Mouse (Mus musculus): ENCODE data around the gene Tbx2.

The Tbx2 gene

GRCm38 (mm10) chr11:85825823-85826222 lies 6.5 kb upstream of the Tbx2 start:
- no peak for DNase-seq

- peak; percentile 56 for DNase-seq
Observed at GRCm38 (mm10) chr11:85827342-85827741, 5.0 kb upstream of the Tbx2 start.

GRCm38 (mm10) chr11:85828691-85829519 lies 3.4 kb upstream of the Tbx2 start:
- DNase-seq, result peak; percentile 63

DNA sequence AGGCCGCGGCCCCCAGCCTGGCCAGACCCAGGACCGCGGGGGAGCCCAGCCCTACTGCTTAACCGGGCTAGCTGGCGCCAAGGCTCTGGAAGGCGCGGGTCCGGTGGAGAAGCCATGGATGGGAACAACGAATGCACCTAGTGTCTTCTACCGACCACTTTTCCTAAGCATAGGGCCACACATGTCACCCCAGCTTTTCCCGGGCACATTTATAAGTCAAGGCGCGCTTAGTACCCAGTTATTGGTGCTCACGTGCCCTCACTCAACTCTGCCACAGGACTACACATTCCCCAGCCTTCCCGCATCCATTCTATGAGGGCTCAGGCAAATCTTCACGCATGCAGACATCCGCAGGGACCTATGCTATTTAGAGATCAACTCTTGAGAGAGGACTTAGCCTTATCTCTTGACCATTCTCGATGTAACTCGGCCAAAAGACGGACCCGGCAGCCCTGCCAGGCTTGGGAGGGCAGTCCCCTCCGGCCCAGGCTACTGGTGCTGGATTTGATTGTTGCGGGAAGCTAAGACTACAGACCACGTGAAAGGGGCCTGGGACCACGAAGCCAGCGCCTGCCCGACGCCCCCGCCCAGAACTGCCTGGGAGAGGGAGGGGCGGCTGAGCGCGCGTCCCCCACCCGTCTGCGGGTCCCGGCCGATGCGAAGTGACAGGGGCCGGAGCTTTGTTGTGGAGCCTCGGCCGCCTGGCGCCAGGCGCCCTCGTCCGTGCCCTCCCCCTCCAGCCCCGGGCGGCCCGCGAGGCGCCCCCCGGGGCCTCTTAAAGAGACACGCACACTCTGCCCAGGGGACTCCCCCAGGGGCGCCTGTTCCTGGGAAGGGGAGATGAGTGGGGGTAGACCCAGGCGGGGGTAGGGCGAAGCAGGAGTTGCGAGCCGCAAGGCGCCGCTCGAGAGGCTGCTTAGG lies 2.6 kb upstream of the Tbx2 start:
- peak; percentile 79 for DNase-seq

DNA sequence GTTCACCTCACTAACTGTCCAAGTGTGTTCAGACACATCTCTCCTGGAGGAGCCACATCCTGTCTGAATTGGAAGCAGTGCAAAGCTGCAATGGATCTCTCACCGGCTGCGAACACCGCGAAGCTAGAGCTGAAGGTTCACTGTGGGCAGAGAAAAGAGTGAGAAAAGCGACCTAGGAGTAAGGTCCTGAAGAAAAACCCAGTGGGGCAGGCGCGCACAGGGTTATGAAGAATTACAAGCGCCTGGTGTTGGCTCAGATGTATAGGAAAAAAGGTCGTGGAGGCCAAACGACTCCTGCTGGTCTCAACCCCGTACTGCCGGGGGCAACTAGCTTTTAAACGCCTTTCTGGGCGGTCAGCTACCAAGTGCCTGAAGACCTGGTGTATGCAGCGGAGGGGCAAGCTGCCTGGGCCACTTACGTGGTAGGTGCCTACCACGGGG lies 1.4 kb upstream of the Tbx2 start:
- peak; percentile 77 for DNase-seq

GRCm38 (mm10) chr11:85831656-85832230 lies 608 bp upstream of the Tbx2 start:
- peak; percentile 53 for DNase-seq

DNA sequence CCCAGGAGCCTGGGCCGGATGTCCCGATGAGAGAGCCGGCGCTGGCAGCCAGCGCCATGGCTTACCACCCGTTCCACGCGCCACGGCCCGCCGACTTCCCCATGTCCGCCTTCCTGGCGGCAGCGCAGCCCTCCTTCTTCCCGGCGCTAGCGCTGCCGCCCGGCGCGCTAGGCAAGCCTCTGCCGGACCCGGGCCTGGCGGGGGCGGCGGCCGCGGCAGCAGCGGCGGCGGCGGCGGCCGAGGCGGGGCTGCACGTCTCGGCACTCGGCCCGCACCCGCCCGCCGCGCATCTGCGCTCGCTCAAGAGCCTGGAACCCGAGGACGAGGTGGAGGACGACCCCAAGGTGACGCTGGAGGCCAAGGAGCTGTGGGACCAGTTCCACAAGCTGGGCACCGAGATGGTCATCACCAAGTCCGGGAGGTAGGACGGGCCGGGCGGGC lies 750 bp downstream of the Tbx2 start:
- peak; percentile 69 for DNase-seq

GRCm38 (mm10) chr11:85833761-85834385 lies 1.5 kb downstream of the Tbx2 start:
- DNase-seq, result peak; percentile 50

DNA sequence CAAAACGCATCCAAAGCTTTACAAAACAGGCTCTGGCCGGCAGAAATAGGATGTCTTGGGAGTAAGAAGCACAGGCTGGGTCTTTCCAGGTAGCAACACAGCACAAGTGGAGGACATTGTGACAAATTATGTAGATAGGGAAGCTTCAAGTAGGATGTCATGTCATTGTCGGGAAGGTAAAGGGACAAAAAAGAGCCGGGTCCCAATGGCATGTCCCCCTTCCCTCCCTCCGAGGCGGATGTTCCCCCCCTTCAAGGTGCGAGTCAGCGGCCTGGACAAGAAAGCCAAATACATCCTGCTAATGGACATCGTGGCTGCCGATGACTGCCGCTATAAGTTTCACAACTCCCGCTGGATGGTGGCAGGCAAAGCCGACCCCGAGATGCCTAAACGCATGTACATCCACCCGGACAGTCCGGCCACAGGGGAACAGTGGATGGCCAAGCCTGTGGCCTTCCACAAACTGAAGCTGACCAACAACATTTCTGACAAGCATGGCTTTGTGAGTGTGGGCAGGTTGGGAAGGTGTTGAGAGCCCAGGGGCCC lies 2.1 kb downstream of the Tbx2 start:
- DNase-seq, result peak; percentile 47

GRCm38 (mm10) chr11:85835001-85835752 lies 2.8 kb downstream of the Tbx2 start:
- peak; percentile 32 for DNase-seq

GRCm38 (mm10) chr11:85835753-85836522 lies 3.6 kb downstream of the Tbx2 start:
- DNase-seq, result peak; percentile 43

- DNase-seq, result peak; percentile 51
Observed at GRCm38 (mm10) chr11:85836523-85837290, 4.4 kb downstream of the Tbx2 start.

DNA sequence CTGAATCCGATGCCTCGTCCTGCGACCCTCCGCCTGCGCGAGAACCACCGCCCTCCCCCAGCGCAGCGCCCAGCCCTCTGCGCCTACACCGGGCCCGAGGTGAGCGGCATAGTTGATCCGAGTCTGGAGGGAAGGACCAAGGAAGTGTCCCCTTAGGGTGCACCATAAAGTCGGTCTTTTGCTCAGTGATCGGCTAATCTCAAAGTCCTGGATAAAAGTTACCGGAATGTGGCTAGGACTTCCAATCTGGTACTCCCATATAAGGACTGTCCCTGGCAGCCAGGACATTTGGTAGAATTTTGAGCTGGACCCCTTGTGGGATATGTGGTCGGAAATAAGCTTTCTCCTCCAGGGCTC lies 4.9 kb downstream of the Tbx2 start:
- DNase-seq, result peak; percentile 31

DNA sequence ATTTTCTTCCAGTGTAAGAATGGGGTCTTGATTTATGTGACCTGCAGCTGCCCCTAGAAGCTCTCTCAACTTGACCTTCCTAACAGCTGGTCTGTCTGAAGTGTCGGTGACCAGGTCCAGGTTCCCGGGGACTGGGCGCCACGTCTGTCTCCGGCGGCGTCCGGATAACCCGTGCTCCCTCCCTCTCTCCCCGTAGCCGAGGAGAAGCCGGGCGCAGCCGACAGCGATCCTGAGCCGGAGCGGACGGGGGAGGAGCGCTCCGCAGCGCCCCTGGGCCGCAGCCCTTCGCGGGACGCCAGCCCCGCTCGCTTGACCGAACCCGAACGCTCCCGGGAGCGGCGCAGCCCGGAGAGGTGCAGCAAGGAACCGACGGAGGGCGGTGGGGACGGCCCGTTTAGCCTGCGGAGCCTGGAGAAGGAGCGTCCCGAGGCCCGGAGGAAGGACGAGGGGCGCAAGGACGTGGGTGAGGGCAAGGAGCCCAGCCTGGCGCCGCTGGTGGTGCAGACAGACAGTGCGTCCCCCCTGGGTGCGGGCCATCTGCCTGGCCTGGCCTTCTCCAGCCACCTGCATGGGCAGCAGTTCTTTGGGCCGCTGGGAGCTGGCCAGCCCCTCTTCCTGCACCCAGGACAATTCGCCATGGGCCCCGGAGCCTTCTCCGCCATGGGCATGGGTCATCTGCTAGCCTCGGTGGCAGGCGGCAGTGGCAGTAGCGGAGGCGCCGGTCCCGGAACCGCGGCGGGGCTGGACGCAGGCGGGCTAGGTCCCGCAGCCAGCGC lies 5.5 kb downstream of the Tbx2 start:
- DNase-seq, result peak; percentile 63

DNA sequence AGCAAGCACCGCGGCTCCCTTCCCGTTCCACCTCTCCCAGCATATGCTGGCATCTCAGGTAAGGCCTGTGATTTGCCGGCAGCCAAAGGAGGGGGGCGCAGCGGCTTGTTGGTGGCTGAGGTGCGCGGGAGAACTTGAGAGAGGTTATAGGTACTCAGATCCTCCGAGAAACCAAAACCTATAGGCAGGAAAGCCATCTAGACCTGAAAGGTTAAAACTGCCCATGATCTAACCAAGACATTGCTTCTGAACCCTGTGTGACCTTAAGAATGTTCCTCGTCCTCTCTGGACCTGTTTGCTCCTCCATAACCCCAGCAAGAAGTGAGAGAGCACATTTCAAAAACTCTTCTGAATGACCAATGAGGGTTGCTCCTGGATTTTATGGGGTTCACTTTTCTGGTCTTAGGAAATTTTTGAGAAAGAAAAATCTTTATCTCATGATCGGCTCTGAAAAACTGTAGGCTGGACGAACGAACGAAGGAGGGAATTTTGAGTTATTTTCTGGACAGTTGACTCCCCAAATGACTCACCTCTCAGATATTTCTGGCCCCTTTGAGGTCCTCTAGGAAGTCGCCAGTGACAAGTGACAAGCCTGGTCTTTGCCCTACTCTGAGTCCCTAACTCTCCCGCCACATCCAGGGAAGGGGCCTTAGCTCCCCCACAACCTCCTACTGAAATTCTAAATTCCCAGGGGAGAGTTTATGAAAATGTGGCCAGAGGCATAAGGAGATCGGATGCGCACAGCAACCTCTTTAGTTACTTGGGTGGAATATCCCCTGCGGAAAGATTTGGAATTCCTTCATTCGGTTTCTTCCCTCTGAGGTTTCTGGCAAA lies 6.3 kb downstream of the Tbx2 start:
- DNase-seq, result peak; percentile 40

GRCm38 (mm10) chr11:85839258-85840030 lies 7.1 kb downstream of the Tbx2 start:
- DNase-seq, result no peak

DNA sequence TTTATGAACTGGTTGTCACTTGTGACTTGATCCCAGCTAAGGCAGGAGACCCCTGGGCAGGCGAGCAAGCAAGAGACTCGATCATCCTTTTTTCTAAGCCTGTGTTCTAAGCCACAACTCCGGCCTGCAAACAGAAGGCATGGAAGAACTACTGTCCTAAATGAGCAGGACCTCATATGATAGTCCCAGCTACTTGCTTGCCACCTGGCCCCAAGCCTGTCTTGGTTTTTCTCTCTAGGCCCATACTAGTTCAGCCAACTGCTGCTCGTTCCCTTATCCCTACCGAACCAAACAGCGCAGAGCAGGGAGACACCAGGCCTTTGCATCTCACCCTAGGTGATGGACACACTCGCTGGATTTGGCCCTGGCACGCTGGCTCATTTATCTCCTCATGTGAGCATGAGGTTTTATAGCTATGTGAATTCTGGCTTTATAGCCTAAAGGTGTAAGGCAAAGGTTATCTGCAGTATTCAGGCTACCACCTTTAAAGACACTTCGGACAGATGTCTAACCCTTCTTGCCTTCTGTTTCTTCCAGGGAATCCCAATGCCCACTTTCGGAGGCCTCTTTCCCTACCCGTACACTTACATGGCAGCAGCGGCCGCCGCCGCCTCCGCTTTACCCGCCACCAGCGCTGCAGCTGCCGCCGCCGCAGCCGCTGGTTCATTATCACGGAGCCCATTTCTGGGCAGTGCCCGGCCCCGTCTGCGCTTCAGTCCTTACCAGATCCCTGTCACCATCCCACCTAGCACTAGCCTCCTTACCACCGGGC lies 7.9 kb downstream of the Tbx2 start:
- peak; percentile 54 for DNase-seq

All from embryo, embryonic 11 days (tissue).